Mouse (Mus musculus) lung, postnatal 14 days (tissue): ENCODE measurements at regions not wholly inside any gene's neighbourhood (a gene's known extent, or its start where the extent isn't known, plus 50 kb on each side); places are given as distances from the start of the nearest gene placed in this dataset.
A peak's percentile ranks its signal among the peaks of the same experiment; 100 is the strongest.

Source experiments
- DNase-seq: peaks from one replicate; pipeline ENCODE4 v3.0.0; 2021

GRCm38 (mm10) chr2:110426881-110427280 lies 63.9 kb upstream of the Fibin start:
- peak; percentile 50 for DNase-seq

GRCm38 (mm10) chr2:110452694-110453093 lies 89.7 kb upstream of the Fibin start:
- no peak for DNase-seq

- no peak for DNase-seq
Observed at GRCm38 (mm10) chr2:110472307-110472995, 109.5 kb upstream of the Fibin start.

- no peak for DNase-seq
Observed at GRCm38 (mm10) chr2:110476591-110476990, 113.6 kb upstream of the Fibin start.

GRCm38 (mm10) chr2:110481327-110481726 lies 115.8 kb upstream of the Slc5a12 start:
- DNase-seq: no peak

- DNase-seq: no peak
Observed at GRCm38 (mm10) chr2:110486201-110486600, 110.9 kb upstream of the Slc5a12 start.

- no peak for DNase-seq
Observed at GRCm38 (mm10) chr2:110486724-110487123, 110.4 kb upstream of the Slc5a12 start.

GRCm38 (mm10) chr2:110487950-110488349 lies 109.1 kb upstream of the Slc5a12 start:
- DNase-seq: no peak

GRCm38 (mm10) chr2:110501786-110502185 lies 95.3 kb upstream of the Slc5a12 start:
- no peak for DNase-seq

- no peak for DNase-seq
Observed at GRCm38 (mm10) chr2:110508162-110508748, 88.8 kb upstream of the Slc5a12 start.

- no peak for DNase-seq
Observed at GRCm38 (mm10) chr2:110523173-110523803, 73.8 kb upstream of the Slc5a12 start.

GRCm38 (mm10) chr2:110528191-110528590 lies 68.9 kb upstream of the Slc5a12 start:
- no peak for DNase-seq

GRCm38 (mm10) chr2:110540140-110540539 lies 57.0 kb upstream of the Slc5a12 start:
- no peak for DNase-seq

GRCm38 (mm10) chr2:110540570-110541357 lies 56.3 kb upstream of the Slc5a12 start:
- no peak for DNase-seq

- no peak for DNase-seq
Observed at GRCm38 (mm10) chr2:110541358-110541737, 55.8 kb upstream of the Slc5a12 start.
